Mouse (Mus musculus) ES-E14 (cell line): ENCODE data around the gene Gm10477. TPM values are rescaled to one million over a fixed set of nuclear protein-coding genes. Genes with fewer than 3 reads are reported as not detected.

ENCODE experiments used
- DNase-seq: peaks from one replicate; pipeline ENCODE4 v3.0.0-alpha.2; 2013; ENCODE audit warnings: low read depth, low spot score
- H3K27ac ChIP-seq: 2 replicates; pipeline ENCODE4 v1.5.1; 2012; ENCODE audit warnings: low read depth, mild to moderate bottlenecking, low read length, moderate library complexity, mixed read lengths; ENCODE audit not compliant: poor library complexity, insufficient read depth, severe bottlenecking
- H3K36me3 ChIP-seq: 2 replicates; pipeline ENCODE4 v1.6.1; 2012; ENCODE audit warnings: mild to moderate bottlenecking, low read length, moderate library complexity, mixed read lengths; ENCODE audit not compliant: control insufficient read depth, poor library complexity, insufficient read depth, severe bottlenecking
- H3K4me1 ChIP-seq, 2 experiments: fragments of 150-350 bp in 1 of 2; sonication (generic) in 1 of 2; 2 replicates each; pipeline ENCODE4 v1.6.1; 2012; ENCODE audit warnings: low read length in 2 of 2, mild to moderate bottlenecking in 1 of 2, mixed read lengths in 1 of 2; ENCODE audit not compliant: control insufficient read depth in 2 of 2, insufficient read depth in 2 of 2, poor library complexity in 1 of 2
- H3K4me3 ChIP-seq, 2 experiments: fragments of 150-350 bp in 1 of 2; sonication (generic) in 1 of 2; 2 replicates each; pipeline ENCODE4 v1.5.1; 2012; ENCODE audit warnings: low read length in 2 of 2, low read depth in 1 of 2, mild to moderate bottlenecking in 1 of 2, mixed read lengths in 1 of 2; ENCODE audit not compliant: insufficient read depth in 1 of 2, poor library complexity in 1 of 2, severe bottlenecking in 1 of 2
- H3K9ac ChIP-seq: 2 replicates; pipeline ENCODE4 v1.6.1; 2012; ENCODE audit warnings: low read depth, mild to moderate bottlenecking, low read length, mixed read lengths; ENCODE audit not compliant: poor library complexity, insufficient read depth, severe bottlenecking
- H3K9me3 ChIP-seq: fragments of 150-350 bp; sonication (generic); 2 replicates; pipeline ENCODE4 v1.6.1; 2012; ENCODE audit warnings: low read depth, mild to moderate bottlenecking, low read length; ENCODE audit not compliant: control insufficient read depth, insufficient read depth
- CHD2 ChIP-seq: IDR thresholded peaks from 2 replicates; pipeline ENCODE4 v1.6.1; 2014; ENCODE audit warnings: mild to moderate bottlenecking, low read depth, low read length, inconsistent platforms
- HCFC1 ChIP-seq: IDR thresholded peaks from 2 replicates; pipeline ENCODE4 v1.6.1; 2012; ENCODE audit warnings: low read length, inconsistent platforms, borderline replicate concordance; ENCODE audit not compliant: insufficient read depth
- MAFK ChIP-seq: IDR thresholded peaks from 2 replicates; pipeline ENCODE4 v1.6.1; 2014; ENCODE audit warnings: mild to moderate bottlenecking, low read depth, low read length, inconsistent platforms; ENCODE audit not compliant: insufficient read depth
- ZC3H11A ChIP-seq: IDR thresholded peaks from 2 replicates; pipeline ENCODE4 v1.6.1; 2012; ENCODE audit warnings: low read depth, mild to moderate bottlenecking, inconsistent platforms, low read length, borderline replicate concordance
- ZNF384 ChIP-seq: IDR thresholded peaks from 2 replicates; pipeline ENCODE4 v1.6.1; 2012; ENCODE audit warnings: low read depth, low read length, inconsistent platforms
- in situ Hi-C, 2 experiments: fragments of 600-800 bp; cut with MboI; formaldehyde crosslinking; loops; one replicate each; pipeline ENCODE4 v1.15.1; 2025; ENCODE audit warnings: low sequenced_read_pairs in 2 of 2, inconsistent platforms in 1 of 2; ENCODE audit not compliant: unreplicated experiment in 2 of 2
- total RNA-seq: library from RNA; depleted of rRNA; stranded (reverse); fragments of 300-350 nt; gene quantifications from 2 replicates; pipeline ENCODE4 v1.2.3, GENCODE M21; 2012; rRNA removed

The Gm10477 gene
- total RNA-seq, 1 experiment, result not detected

- peak; percentile 11 for DNase-seq
- Histone ChIP-seq H3K4me1 (no peaks in the 10 kb centered on the region), H3K9ac (no peak overlapping the region), H3K4me3 (no peak overlapping the region), H3K27ac (no peak overlapping the region), H3K9me3 (no peaks in the 10 kb centered on the region), H3K36me3 (no peaks in the 10 kb centered on the region)
- in situ Hi-C loops, result no loop called here
- TF ChIP-seq HCFC1, result no peak
- no peak for TF ChIP-seq MAFK
- no peak for TF ChIP-seq CHD2
- TF ChIP-seq ZC3H11A, result no peak
- no peak for TF ChIP-seq ZNF384
Observed at GRCm38 (mm10) chrX:56531266-56531665, 6.7 kb downstream of the Gm10477 start.

- Histone ChIP-seq H3K9me3 (no peaks in the 10 kb centered on the region), H3K27ac (no peak overlapping the region), H3K4me1 (no peaks in the 10 kb centered on the region), H3K9ac (no peak overlapping the region), H3K36me3 (no peaks in the 10 kb centered on the region), H3K4me3 (no peak overlapping the region)
- DNase-seq, result peak; percentile 21
- no peak for TF ChIP-seq CHD2
- in situ Hi-C loops, result no loop called here
Observed at GRCm38 (mm10) chrX:56537162-56537561, 12.6 kb downstream of the Gm10477 start.

- Histone ChIP-seq H3K36me3 (no peaks in the 10 kb centered on the region), H3K9ac (no peak within 1 kb of the TSS), H3K27ac (no peak within 1 kb of the TSS), H3K9me3 (no peaks in the 10 kb centered on the region), H3K4me3 (no peak within 1 kb of the TSS), H3K4me1 (no peaks in the 10 kb centered on the region)
- in situ Hi-C loops, result no loop called here
- TF ChIP-seq HCFC1, result no peak
- no peak for TF ChIP-seq ZNF384
- TF ChIP-seq CHD2, result no peak
- no peak for TF ChIP-seq MAFK
- TF ChIP-seq ZC3H11A, result no peak
- no peak for DNase-seq
Observed at GRCm38 (mm10) chrX:56549506-56549905, 25.0 kb downstream of the Gm10477 start, which contains the start of gene Gm648. Gm648 (minus strand) TSS chrX:56549606.

- Histone ChIP-seq H3K9me3 (no peaks in the 10 kb centered on the region), H3K9ac (no peak overlapping the region), H3K27ac (no peak overlapping the region), H3K4me3 (no peak overlapping the region), H3K36me3 (no peaks in the 10 kb centered on the region), H3K4me1 (no peaks in the 10 kb centered on the region)
- TF ChIP-seq CHD2, result no peak
- no peak for TF ChIP-seq ZNF384
- peak; percentile 83 for TF ChIP-seq MAFK
- TF ChIP-seq HCFC1, result no peak
- TF ChIP-seq ZC3H11A, result no peak
- in situ Hi-C loops, result no loop called here
- no peak for DNase-seq
Observed at GRCm38 (mm10) chrX:56553584-56553983, 29.0 kb downstream of the Gm10477 start.

- H3K4me1 ChIP-seq, result no peaks in the 10 kb centered on the region
- peak; percentile 1 for DNase-seq
- TF ChIP-seq MAFK, result no peak
- no peak for TF ChIP-seq ZNF384
- no peaks in the 10 kb centered on the region for H3K36me3 ChIP-seq
- in situ Hi-C loops, result no loop called here
- H3K9ac ChIP-seq, result no peak overlapping the region
- H3K9me3 ChIP-seq, result no peaks in the 10 kb centered on the region
- H3K27ac ChIP-seq, result no peak overlapping the region
- no peak overlapping the region for H3K4me3 ChIP-seq
Observed at GRCm38 (mm10) chrX:56572465-56572864, 47.9 kb downstream of the Gm10477 start.

Other genes starting within 250 kb of the Gm10477 start
- 2.0 and 3.0 TPM in 2 replicates for gene Zfp449, start 178.3 kb upstream of the Gm10477 start, total RNA-seq
- 4.2 and 5.7 TPM in 2 replicates for gene Smim10l2a, start 150.2 kb upstream of the Gm10477 start, total RNA-seq
- 1.7 TPM in 1 of 2 replicates, not detected in the other for gene Gm2174, start 76.8 kb upstream of the Gm10477 start, total RNA-seq
- 7.8 and 10.7 TPM in 2 replicates for gene Ints6l, start 69.9 kb upstream of the Gm10477 start, total RNA-seq
- 0.54 TPM in 1 of 2 replicates, not detected in the other for gene Gm648, start 24.9 kb downstream of the Gm10477 start, total RNA-seq
- 23.0 and 28.1 TPM in 2 replicates for gene Mmgt1, start 73.3 kb downstream of the Gm10477 start, total RNA-seq
- 16.5 and 16.7 TPM in 2 replicates for gene Slc9a6, start 85.0 kb downstream of the Gm10477 start, total RNA-seq
- gene Fhl1, start 207.0 kb downstream of the Gm10477 start, total RNA-seq, result 42.7 and 47.1 TPM in 2 replicates